Mouse (Mus musculus) CH12.LX (cell line): ENCODE results near the gene Spz1. TPM values are rescaled to one million over a fixed set of nuclear protein-coding genes. Genes with fewer than 3 reads are reported as not detected.

Experiments used
- DNase-seq: peaks from one replicate; pipeline ENCODE4 v3.0.0-alpha.2; 2013; ENCODE audit errors: extremely low read depth
- H3K27ac ChIP-seq: 2 replicates; pipeline ENCODE4 v1.5.1; 2012; ENCODE audit warnings: low read depth, mild to moderate bottlenecking, control low read depth, moderate library complexity; ENCODE audit not compliant: insufficient read depth
- H3K27me3 ChIP-seq: replicated peaks from 2 replicates; pipeline ENCODE3; 2012; ENCODE audit warnings: inconsistent platforms
- H3K36me3 ChIP-seq, 2 experiments: replicated peaks in 1 of 2; 2 replicates each; pipeline versions ENCODE3 to v1.6.1; 2012; ENCODE audit warnings: inconsistent platforms in 1 of 2, low read length in 1 of 2, mild to moderate bottlenecking in 1 of 2, mixed read lengths in 1 of 2, moderate library complexity in 1 of 2; ENCODE audit not compliant: control insufficient read depth in 1 of 2, insufficient read depth in 1 of 2
- H3K4me1 ChIP-seq, 2 experiments: 2 replicates each; pipeline ENCODE4 v1.6.1; 2012; ENCODE audit warnings: inconsistent platforms in 1 of 2, moderate library complexity in 1 of 2; ENCODE audit not compliant: insufficient read depth in 2 of 2, control insufficient read depth in 1 of 2
- H3K4me2 ChIP-seq: 2 replicates; pipeline ENCODE4 v1.6.1; 2012; ENCODE audit warnings: low read depth, mild to moderate bottlenecking, control low read depth; ENCODE audit not compliant: poor library complexity, insufficient read depth, severe bottlenecking
- H3K4me3 ChIP-seq, 3 experiments: fragments of 150-350 bp in 1 of 3; sonication (generic) in 1 of 3; replicated peaks in 1 of 3; 2 replicates each; pipeline versions ENCODE3 to v1.5.1; 2011 to 2012; ENCODE audit warnings: low read depth in 2 of 3, low read length in 2 of 3, mild to moderate bottlenecking in 2 of 3, moderate library complexity in 2 of 3, control low read depth in 1 of 3, improper control_type of control experiment in 1 of 3, inconsistent platforms in 1 of 3, mixed read lengths in 1 of 3; ENCODE audit not compliant: poor library complexity in 1 of 3
- H3K79me2 ChIP-seq: replicated peaks from 2 replicates; pipeline ENCODE4 v1.6.1; 2012; ENCODE audit warnings: mild to moderate bottlenecking, moderate library complexity; ENCODE audit not compliant: control insufficient read depth, poor library complexity, insufficient read depth, severe bottlenecking; ENCODE audit errors: extremely low read depth
- H3K9ac ChIP-seq: 2 replicates; pipeline ENCODE4 v1.6.1; 2012; ENCODE audit warnings: low read depth, mild to moderate bottlenecking, control low read depth, moderate library complexity; ENCODE audit not compliant: insufficient read depth
- H3K9me3 ChIP-seq: replicated peaks from 2 replicates; pipeline ENCODE3; 2012; ENCODE audit warnings: low read length, inconsistent platforms, mixed read lengths
- CHD2 ChIP-seq: IDR thresholded peaks from 2 replicates; pipeline ENCODE4 v1.6.1; 2011; ENCODE audit warnings: low read length, improper control_type of control experiment
- EP300 ChIP-seq: IDR thresholded peaks from 2 replicates; pipeline ENCODE4 v1.6.1; 2011; ENCODE audit warnings: low read length, improper control_type of control experiment
- ETS1 ChIP-seq: conservative IDR thresholded peaks from 2 replicates; pipeline ENCODE4 v1.6.1; 2012; ENCODE audit warnings: low read depth, mild to moderate bottlenecking, inconsistent platforms, low read length, improper control_type of control experiment, moderate library complexity
- JUN ChIP-seq: IDR thresholded peaks from 2 replicates; pipeline ENCODE4 v1.6.1; 2011; ENCODE audit warnings: low read depth, mild to moderate bottlenecking, low read length, improper control_type of control experiment, moderate library complexity; ENCODE audit not compliant: insufficient read depth
- KAT2A ChIP-seq: IDR thresholded peaks from 2 replicates; pipeline ENCODE4 v1.6.1; 2012; ENCODE audit warnings: low read length, improper control_type of control experiment, inconsistent platforms; ENCODE audit not compliant: insufficient replicate concordance
- MAFK ChIP-seq: IDR thresholded peaks from 2 replicates; pipeline ENCODE4 v1.6.1; 2011; ENCODE audit warnings: low read length, improper control_type of control experiment; ENCODE audit not compliant: insufficient replicate concordance
- MAX ChIP-seq: IDR thresholded peaks from 2 replicates; pipeline ENCODE4 v1.6.1; 2011; ENCODE audit warnings: low read length, improper control_type of control experiment
- MAZ ChIP-seq: IDR thresholded peaks from 2 replicates; pipeline ENCODE4 v1.6.1; 2012; ENCODE audit warnings: low read depth, mild to moderate bottlenecking, inconsistent platforms, low read length, improper control_type of control experiment, moderate library complexity
- MEF2A ChIP-seq: IDR thresholded peaks from 2 replicates; pipeline ENCODE4 v1.6.1; 2014; ENCODE audit warnings: low read depth, mild to moderate bottlenecking, inconsistent platforms, low read length, improper control_type of control experiment, borderline replicate concordance
- MYC ChIP-seq: IDR thresholded peaks from 2 replicates; pipeline ENCODE4 v1.6.1; 2011; ENCODE audit warnings: low read depth, mild to moderate bottlenecking, improper control_type of control experiment, low read length
- NRF1 ChIP-seq: IDR thresholded peaks from 2 replicates; pipeline ENCODE4 v1.6.1; 2014; ENCODE audit warnings: low read depth, mild to moderate bottlenecking, inconsistent platforms, low read length, improper control_type of control experiment, moderate library complexity
- PAX5 ChIP-seq: IDR thresholded peaks from 2 replicates; pipeline ENCODE4 v1.6.1; 2012; ENCODE audit warnings: low read length, inconsistent platforms, mixed read lengths
- POLR2A ChIP-seq: IDR thresholded peaks from 2 replicates; pipeline ENCODE4 v1.6.1; 2011; ENCODE audit warnings: low read depth, mild to moderate bottlenecking, improper control_type of control experiment, low read length
- RAD21 ChIP-seq: IDR thresholded peaks from 2 replicates; pipeline ENCODE4 v1.6.1; 2011; ENCODE audit warnings: low read depth, mild to moderate bottlenecking, low read length, improper control_type of control experiment, moderate library complexity
- RCOR1 ChIP-seq: conservative IDR thresholded peaks from 2 replicates; pipeline ENCODE4 v1.6.1; 2012; ENCODE audit warnings: low read depth, mild to moderate bottlenecking, inconsistent platforms, low read length, improper control_type of control experiment
- TBP ChIP-seq: conservative IDR thresholded peaks from 2 replicates; pipeline ENCODE4 v1.6.1; 2011; ENCODE audit warnings: low read depth, low read length, improper control_type of control experiment
- TCF12 ChIP-seq: IDR thresholded peaks from 2 replicates; pipeline ENCODE4 v1.6.1; 2014; ENCODE audit warnings: low read depth, mild to moderate bottlenecking, inconsistent platforms, low read length, improper control_type of control experiment
- UBTF ChIP-seq: IDR thresholded peaks from 2 replicates; pipeline ENCODE4 v1.6.1; 2012; ENCODE audit warnings: low read depth, mild to moderate bottlenecking, inconsistent platforms, low read length, improper control_type of control experiment, moderate library complexity
- USF1 ChIP-seq: IDR thresholded peaks from 2 replicates; pipeline ENCODE4 v1.6.1; 2014; ENCODE audit warnings: low read depth, mild to moderate bottlenecking, inconsistent platforms, low read length, improper control_type of control experiment
- USF2 ChIP-seq: conservative IDR thresholded peaks from 2 replicates; pipeline ENCODE4 v1.6.1; 2011; ENCODE audit warnings: low read depth, low read length, improper control_type of control experiment
- ZC3H11A ChIP-seq: IDR thresholded peaks from 2 replicates; pipeline ENCODE4 v1.6.1; 2012; ENCODE audit warnings: low read depth, mild to moderate bottlenecking, inconsistent platforms, low read length, improper control_type of control experiment
- ZKSCAN1 ChIP-seq: IDR thresholded peaks from 2 replicates; pipeline ENCODE4 v1.6.1; 2012; ENCODE audit warnings: low read depth, inconsistent platforms, low read length, improper control_type of control experiment, borderline replicate concordance
- ZNF384 ChIP-seq: IDR thresholded peaks from 2 replicates; pipeline ENCODE4 v1.6.1; 2012; ENCODE audit warnings: low read depth, low read length, improper control_type of control experiment, inconsistent platforms
- dilution Hi-C: fragments of 300-500 bp; cut with MboI; formaldehyde crosslinking; loops from 2 replicates; pipeline ENCODE4 v1.14.3; 2020; ENCODE audit warnings: low sequenced_read_pairs; ENCODE audit not compliant: extremely low pct_unique_long_range_greater_than_20kb, extremely low pct_ligation_motif_present
- in situ Hi-C: fragments of 300-500 bp; cut with MboI; formaldehyde crosslinking; loops from 3 replicates; pipeline ENCODE4 v1.14.3; 2019; ENCODE audit warnings: low sequenced_read_pairs, low pct_ligation_motif_present, low pct_unique_long_range_greater_than_20kb, mixed read lengths
- polyA plus RNA-seq: library from polyadenylated mRNA; unstranded; fragments of >175 nt; gene quantifications from 2 replicates; pipeline ENCODE4 v1.2.1, GENCODE M21; 2012; ENCODE audit warnings: low read depth; ENCODE audit not compliant: insufficient read length
- total RNA-seq, 2 experiments: library from RNA; depleted of rRNA; stranded (reverse); fragments of 300-350 nt in 1 of 2; fragments of >200 nt in 1 of 2; gene quantifications; 2 replicates each; pipeline ENCODE4 v1.2.3; 2012 to 2014

Spz1 gene
- total and polyA plus RNA-seq, 3 experiments: not detected

- H3K4me3 ChIP-seq: peak overlapping the region; percentile 62 to 80 (median 63)
- H3K36me3 ChIP-seq: no peaks in the 10 kb centered on the region
- in situ Hi-C loops (no loop called here), dilution Hi-C loops (no loop called here)
- peak overlapping the region; percentile 81 for H3K4me2 ChIP-seq
- H3K4me1 ChIP-seq: peaks cover 4 to 15% of the 10 kb centered on the region in 2 experiments; a peak in 3 of 4 replicates
- H3K27me3 ChIP-seq: peaks cover 19% of the 10 kb centered on the region
- no peak overlapping the region for H3K27ac ChIP-seq
- H3K9me3 ChIP-seq: no peaks in the 10 kb centered on the region
- TF ChIP-seq ETS1 (no peak), NRF1 (no peak)
- H3K79me2 ChIP-seq: no peaks in the 10 kb centered on the region
- no peak for DNase-seq
- peak overlapping the region; percentile 55; the same call in 1 of the 2 replicates for H3K9ac ChIP-seq
These were observed 35.9 kb upstream of the Spz1 start for GRCm38 (mm10) chr13:92611917-92612316.

- in situ Hi-C loops: no loop called here
- no peak for TF ChIP-seq MEF2A
- TF ChIP-seq MAX: 0 out of 2 replicates have a peak, but pooled peaks have one; percentile 38
These were observed 35.3 kb upstream of the Spz1 start for GRCm38 (mm10) chr13:92611254-92611784.

GRCm38 (mm10) chr13:92610311-92611221 lies 34.6 kb upstream of the Spz1 start, which contains the start of gene Serinc5:
TSS of gene Serinc5 (plus strand) at chr13:92611091.
- in situ Hi-C loops: no loop called here
- no peak for TF ChIP-seq MYC
- no peak for TF ChIP-seq USF2
- TF ChIP-seq KAT2A: no peak
- no peak for TF ChIP-seq PAX5
- peak; percentile 97 for TF ChIP-seq POLR2A
- no peak for TF ChIP-seq RCOR1
- no peak for TF ChIP-seq MAFK
- no peak for TF ChIP-seq EP300
- no peak for TF ChIP-seq USF1
- TF ChIP-seq MAZ: 0 out of 2 replicates have a peak, but pooled peaks have one; percentile 2
- TF ChIP-seq TBP: peak; percentile 85
- no peak for TF ChIP-seq UBTF
- TF ChIP-seq RAD21: no peak
- no peak for TF ChIP-seq JUN
- TF ChIP-seq ZKSCAN1: no peak
- peak; percentile 66 for TF ChIP-seq TCF12
- no peak for TF ChIP-seq ZC3H11A
- no peak for TF ChIP-seq MEF2A
- no peak for TF ChIP-seq ZNF384
- no peak for TF ChIP-seq MAX
- TF ChIP-seq CHD2: no peak

More at GRCm38 (mm10) chr13:92611254-92611784, 35.3 kb upstream of the Spz1 start:
- H3K4me2 ChIP-seq: peak overlapping the region; percentile 81
- H3K4me3 ChIP-seq: peak overlapping the region; percentile 62 to 80 (median 63)
- dilution Hi-C loops: no loop called here
- H3K27me3 ChIP-seq: peaks cover 19% of the 10 kb centered on the region
- H3K79me2 ChIP-seq: no peaks in the 10 kb centered on the region
- H3K36me3 ChIP-seq: no peaks in the 10 kb centered on the region
- H3K27ac ChIP-seq: no peak overlapping the region
- H3K4me1 ChIP-seq: peaks cover 4 to 15% of the 10 kb centered on the region in 2 experiments; a peak in 3 of 4 replicates
- H3K9me3 ChIP-seq: no peaks in the 10 kb centered on the region
- H3K9ac ChIP-seq: peak overlapping the region; percentile 55
- DNase-seq: no peak

More at GRCm38 (mm10) chr13:92610311-92611221, 34.6 kb upstream of the Spz1 start, which contains the start of gene Serinc5:
- H3K4me2 ChIP-seq: peak within 1 kb of the TSS; percentile 86
- H3K27me3 ChIP-seq: peaks cover 19% of the 10 kb centered on the region
- no peaks in the 10 kb centered on the region for H3K36me3 ChIP-seq
- H3K79me2 ChIP-seq: no peaks in the 10 kb centered on the region
- peak; percentile 87 for DNase-seq
- H3K4me1 ChIP-seq: peaks cover 4 to 15% of the 10 kb centered on the region in 2 experiments; a peak in 3 of 4 replicates
- dilution Hi-C loops: no loop called here
- peak within 1 kb of the TSS; percentile 19; the same call in 1 of the 2 replicates for H3K27ac ChIP-seq
- H3K9ac ChIP-seq: peak within 1 kb of the TSS; percentile 79
- H3K4me3 ChIP-seq: peak within 1 kb of the TSS; percentile 62 to 80 (median 63)
- no peaks in the 10 kb centered on the region for H3K9me3 ChIP-seq
